Mouse (Mus musculus) neutrophil, adult 59 days (primary cell): Measurements from ENCODE around the gene Wasl. TPM values are rescaled to one million over a fixed set of nuclear protein-coding genes. Genes with fewer than 3 reads are reported as not detected.

Source experiments
- total RNA-seq, 2 experiments: library from RNA; stranded (reverse); gene quantifications; 1 replicate in 1 of 2; 2 replicates in 1 of 2; pipeline ENCODE4 v1.2.4; 2023

The Wasl gene
- total RNA-seq = 10 to 100 TPM; 25.2 to 25.5 TPM

GRCm38 (mm10) chr6:24664867-24665458 is at the start of gene Wasl:
TSS of gene Wasl (minus strand) at chr6:24665009.

GRCm38 (mm10) chr6:24597500-24597899 is 67.3 kb downstream of the Wasl start, which contains the start of gene Lmod2:
TSS of gene Lmod2 (plus strand) at chr6:24597762.

Other genes with a start within 250 kb of the Wasl start
- gene Iqub, start 149.9 kb downstream of the Wasl start, total RNA-seq = not detected
- gene Ndufa5, start 137.0 kb downstream of the Wasl start, total RNA-seq = 10 to 100 TPM; 32.4 to 34.2 TPM
- gene Asb15, start 136.9 kb downstream of the Wasl start, total RNA-seq = not detected
- not detected for gene Lmod2, start 67.2 kb downstream of the Wasl start, total RNA-seq
- not detected for gene Hyal6, start 68.2 kb upstream of the Wasl start, total RNA-seq
- not detected for gene Hyal4, start 83.3 kb upstream of the Wasl start, total RNA-seq
- not detected for gene Spam1, start 126.2 kb upstream of the Wasl start, total RNA-seq
- gene Hyal5, start 193.0 kb upstream of the Wasl start, total RNA-seq = not detected